Mouse (Mus musculus): ENCODE data around the gene Tmed9.

Tmed9 gene

GRCm38 (mm10) chr13:55573432-55573831 lies at the start of gene Tmed9:
Gene Tmed9, plus strand, starts transcription at chr13:55573732.
- DNase-seq (ENCODE audit: low read depth), result no peak

- DNase-seq (ENCODE audit: low read depth), result no peak
Measured at GRCm38 (mm10) chr13:55523951-55524600, 49.5 kb upstream of the Tmed9 start.

- DNase-seq (ENCODE audit: low read depth), result no peak
Measured at GRCm38 (mm10) chr13:55525733-55526553, 47.6 kb upstream of the Tmed9 start.

GRCm38 (mm10) chr13:55527212-55527611 lies 46.3 kb upstream of the Tmed9 start:
- no peak for DNase-seq (ENCODE audit: low read depth)

- DNase-seq (ENCODE audit: low read depth), result no peak
Measured at GRCm38 (mm10) chr13:55527834-55528772, 45.4 kb upstream of the Tmed9 start.

- no peak for DNase-seq (ENCODE audit: low read depth)
Measured at GRCm38 (mm10) chr13:55529198-55529915, 44.2 kb upstream of the Tmed9 start, which contains the start of gene Dok3. Gene Dok3, minus strand, starts transcription at chr13:55529296.

- DNase-seq (ENCODE audit: low read depth), result no peak
Measured at GRCm38 (mm10) chr13:55535191-55535590, 38.3 kb upstream of the Tmed9 start.

GRCm38 (mm10) chr13:55535796-55536193 lies 37.7 kb upstream of the Tmed9 start:
- DNase-seq (ENCODE audit: low read depth), result no peak

GRCm38 (mm10) chr13:55536194-55537175 lies 37.0 kb upstream of the Tmed9 start, which contains the start of gene Ddx41:
Gene Ddx41, minus strand, starts transcription at chr13:55536658.
- DNase-seq (ENCODE audit: low read depth), result peak; percentile 100

GRCm38 (mm10) chr13:55540933-55541332 lies 32.6 kb upstream of the Tmed9 start:
- DNase-seq (ENCODE audit: low read depth), result no peak

- no peak for DNase-seq (ENCODE audit: low read depth)
Measured at GRCm38 (mm10) chr13:55542891-55543290, 30.6 kb upstream of the Tmed9 start.

GRCm38 (mm10) chr13:55543447-55543846 lies 30.1 kb upstream of the Tmed9 start:
- no peak for DNase-seq (ENCODE audit: low read depth)

- DNase-seq (ENCODE audit: low read depth), result no peak
Measured at GRCm38 (mm10) chr13:55544792-55545191, 28.7 kb upstream of the Tmed9 start.

GRCm38 (mm10) chr13:55547916-55548315 lies 25.6 kb upstream of the Tmed9 start:
- DNase-seq (ENCODE audit: low read depth), result no peak

GRCm38 (mm10) chr13:55548426-55548825 lies 25.1 kb upstream of the Tmed9 start:
- no peak for DNase-seq (ENCODE audit: low read depth)

GRCm38 (mm10) chr13:55549061-55549460 lies 24.5 kb upstream of the Tmed9 start:
- DNase-seq (ENCODE audit: low read depth), result no peak

GRCm38 (mm10) chr13:55555921-55556320 lies 17.6 kb upstream of the Tmed9 start:
- DNase-seq (ENCODE audit: low read depth), result no peak

GRCm38 (mm10) chr13:55557499-55557898 lies 16.0 kb upstream of the Tmed9 start:
- no peak for DNase-seq (ENCODE audit: low read depth)

- no peak for DNase-seq (ENCODE audit: low read depth)
Measured at GRCm38 (mm10) chr13:55563266-55563879, 10.2 kb upstream of the Tmed9 start.

GRCm38 (mm10) chr13:55567001-55567400 lies 6.5 kb upstream of the Tmed9 start:
- no peak for DNase-seq (ENCODE audit: low read depth)

All from fibroblast of lung, adult 2 months (primary cell).